Mouse (Mus musculus) liver, embryonic 11.5 days (tissue): ENCODE results near the gene Hs6st3. TPM values are rescaled to one million over a fixed set of nuclear protein-coding genes. Genes with fewer than 3 reads are reported as not detected.

Experiments used
- ATAC-seq: fragments of 200-750 bp; cut with Nextera tagmentation; replicated peaks from 2 replicates; pipeline ENCODE4 v1.8.0; 2017; ENCODE audit warnings: moderate number of reproducible peaks, mild to moderate bottlenecking, moderate TSS enrichment, moderate library complexity; ENCODE audit not compliant: low FRiP score
- DNase-seq: peaks from one replicate; pipeline ENCODE4 v3.0.0-alpha.2; 2017; ENCODE audit warnings: low spot score
- H3K27ac ChIP-seq: fragments of 300-500 bp; sonication (generic); 2 replicates; pipeline ENCODE4 v1.5.1; 2014; ENCODE audit warnings: mild to moderate bottlenecking, low read depth, low read length, control low read depth
- H3K27me3 ChIP-seq: fragments of 300-500 bp; sonication (generic); replicated peaks from 2 replicates; pipeline ENCODE4 v1.6.1; 2014; ENCODE audit warnings: low read length, mixed read lengths; ENCODE audit not compliant: control insufficient read depth, insufficient read depth
- H3K36me3 ChIP-seq: fragments of 300-500 bp; sonication (generic); 2 replicates; pipeline ENCODE4 v1.6.1; 2014; ENCODE audit warnings: mild to moderate bottlenecking, low read length, moderate library complexity, mixed read lengths; ENCODE audit not compliant: control insufficient read depth, insufficient read depth
- H3K4me1 ChIP-seq: fragments of 300-500 bp; sonication (generic); replicated peaks from 2 replicates; pipeline ENCODE4 v1.6.1; 2014; ENCODE audit warnings: low read length, mixed read lengths; ENCODE audit not compliant: control insufficient read depth, insufficient read depth
- H3K4me2 ChIP-seq: fragments of 300-500 bp; sonication (generic); 2 replicates; pipeline ENCODE4 v1.6.1; 2014; ENCODE audit warnings: mild to moderate bottlenecking, control low read depth, moderate library complexity
- H3K4me3 ChIP-seq: fragments of 300-500 bp; sonication (generic); 2 replicates; pipeline ENCODE4 v1.5.1; 2014; ENCODE audit warnings: low read depth, low read length, control low read depth
- H3K9ac ChIP-seq: fragments of 300-500 bp; sonication (generic); 2 replicates; pipeline ENCODE4 v1.6.1; 2014; ENCODE audit warnings: low read depth, low read length, control low read depth
- H3K9me3 ChIP-seq: fragments of 300-500 bp; sonication (generic); 2 replicates; pipeline ENCODE4 v1.6.1; 2016; ENCODE audit warnings: low read length, inconsistent platforms, mixed read lengths; ENCODE audit not compliant: control insufficient read depth
- WGBS: fragments of 180-500 bp; shearing (Covaris S2); extraction: QIAGEN DNeasy Blood & Tissue Kit; methylation state at CpG from one replicate; pipeline ENCODE4 v1.1.7; 2014; 5-methylcytosine and 5-hydroxymethylcytosine counted together
- polyA plus RNA-seq: library from polyadenylated mRNA; unstranded; fragments of >200 nt; fragmentation: Nextera tagmentation; extraction: Ambion mirVana; gene quantifications from 2 replicates; pipeline ENCODE4 v1.2.1, GENCODE M21; 2014

Hs6st3 gene
- polyA plus RNA-seq, result 0.14 TPM in 1 of 2 replicates, not detected in the other

DNA sequence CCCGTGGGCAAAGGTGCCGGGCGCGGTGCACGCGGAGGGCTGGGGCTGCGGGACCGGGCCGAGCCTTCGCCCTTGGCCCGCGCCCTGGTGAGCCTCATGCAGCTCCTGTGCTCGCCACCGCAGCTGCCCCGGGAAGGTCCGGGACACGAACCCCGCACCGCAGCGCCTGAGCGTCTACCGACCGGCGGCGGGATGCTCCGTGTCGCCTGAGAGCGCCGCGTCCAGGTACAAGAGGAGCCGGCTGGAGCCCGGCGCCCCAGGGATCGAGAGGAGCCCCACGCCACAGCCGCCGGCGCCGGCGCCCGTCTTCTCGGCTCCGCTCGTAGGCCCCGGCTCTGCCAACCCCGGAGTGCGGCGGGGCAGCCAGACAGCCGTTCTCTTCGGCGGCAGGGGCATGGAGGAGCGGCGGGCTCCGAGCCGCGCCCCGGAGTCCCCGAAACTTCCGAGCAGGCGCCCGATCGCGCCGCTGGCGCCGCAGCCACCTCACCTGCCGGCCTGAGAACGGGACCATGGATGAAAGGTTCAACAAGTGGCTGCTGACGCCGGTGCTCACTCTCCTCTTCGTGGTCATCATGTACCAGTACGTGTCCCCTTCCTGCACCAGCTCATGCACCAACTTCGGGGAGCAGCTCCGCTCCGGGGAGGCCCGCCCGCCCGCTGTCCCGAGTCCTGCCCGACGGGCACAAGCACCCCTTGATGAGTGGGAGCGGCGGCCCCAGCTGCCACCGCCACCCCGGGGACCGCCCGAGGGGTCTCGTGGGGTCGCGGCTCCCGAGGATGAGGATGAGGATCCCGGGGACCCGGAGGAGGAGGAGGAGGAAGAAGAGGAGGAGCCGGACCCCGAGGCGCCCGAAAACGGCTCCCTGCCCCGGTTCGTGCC, at the start of gene Hs6st3:
TSS of gene Hs6st3 (plus strand) at position 436 of the 880 bp plus-strand sequence.
- Histone ChIP-seq H3K9ac (no peak within 1 kb of the TSS; the same call in 1 of the 2 replicates), H3K27ac (no peak within 1 kb of the TSS)
- ATAC-seq, result 0 out of 2 replicates have a peak, but pooled peaks have one; percentile 20

DNA sequence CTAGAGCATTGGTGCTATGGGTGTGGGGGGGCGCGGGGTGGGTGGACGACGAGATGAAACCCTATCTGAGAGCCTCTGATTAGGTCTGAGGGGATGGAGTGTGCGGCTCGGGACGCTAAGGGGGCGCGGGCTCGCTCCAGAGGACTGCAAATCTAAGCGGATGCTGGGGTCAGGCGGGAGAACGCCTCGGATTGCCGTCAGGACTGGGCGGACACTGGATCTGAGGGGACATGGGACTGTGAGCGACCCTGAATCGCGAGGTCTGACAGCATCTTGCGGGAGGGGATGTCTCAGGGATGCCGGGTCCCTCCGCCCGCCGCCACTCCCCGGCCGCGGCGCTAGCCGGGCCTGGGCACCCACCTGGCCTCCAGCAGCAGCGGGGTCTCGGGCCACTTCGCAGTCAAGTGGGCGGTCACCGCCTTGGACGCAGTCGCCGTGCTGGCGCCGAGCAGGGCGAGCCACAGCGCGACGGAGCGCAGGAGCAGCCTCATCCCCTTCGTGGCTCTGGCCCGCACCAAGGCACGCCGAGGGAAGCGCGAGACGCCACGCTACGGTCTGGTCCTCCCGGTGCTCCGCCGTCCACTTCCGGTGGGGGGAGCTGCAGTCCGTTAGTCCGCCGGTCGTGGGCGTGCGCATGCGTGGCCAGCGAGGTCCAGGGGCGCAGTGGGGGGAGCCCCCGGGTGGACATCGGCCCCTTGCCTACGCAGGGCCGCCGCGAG, 39.1 kb upstream of the Hs6st3 start, which contains the start of gene Uggt2:
TSS of gene Uggt2 (minus strand) at position 580 of the 719 bp plus-strand sequence.
- H3K9ac ChIP-seq, result peak within 1 kb of the TSS; percentile 68
- no peak within 1 kb of the TSS for H3K27ac ChIP-seq
- H3K4me3 ChIP-seq, result peak within 1 kb of the TSS; percentile 67
- peak within 1 kb of the TSS; percentile 83 for H3K4me2 ChIP-seq
- DNase-seq, result peak; percentile 80
- no peaks in the 10 kb centered on the region for H3K36me3 ChIP-seq
- ATAC-seq, result peak; percentile 81
- H3K27me3 ChIP-seq, result peaks cover 12% of the 10 kb centered on the region; the same call in 1 of the 2 replicates
- no peaks in the 10 kb centered on the region for H3K9me3 ChIP-seq
- H3K4me1 ChIP-seq, result no peaks in the 10 kb centered on the region
- WGBS, result under 1% methylated on average over 72 of the region's 72 CpGs

More for the DNA sequence above, at the start of gene Hs6st3:
- Histone ChIP-seq H3K9me3 (no peaks in the 10 kb centered on the region), H3K4me3 (peak within 1 kb of the TSS; percentile 62), H3K4me2 (peak within 1 kb of the TSS; percentile 89), H3K36me3 (no peaks in the 10 kb centered on the region), H3K27me3 (peaks cover 54% of the 10 kb centered on the region), H3K4me1 (peaks cover 11% of the 10 kb centered on the region)
- WGBS, result 2% methylated on average over 100 of the region's 100 CpGs
- DNase-seq, result no peak

DNA sequence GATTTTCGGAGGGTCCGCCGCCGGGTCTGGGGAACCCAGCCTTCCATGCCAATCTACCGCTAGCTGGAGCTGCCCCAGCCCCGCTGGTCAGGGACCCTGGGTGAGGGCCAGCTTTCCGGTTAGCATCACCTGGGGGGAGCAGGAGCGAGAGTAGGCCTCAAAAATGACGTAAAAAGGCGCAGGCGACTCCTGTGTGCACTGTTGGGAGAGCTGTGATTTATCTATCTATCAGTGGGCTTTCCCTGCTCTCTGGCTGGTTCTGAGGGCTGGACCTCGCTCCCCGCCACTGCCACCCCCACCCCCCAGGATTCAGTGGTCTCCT, 38.6 kb upstream of the Hs6st3 start:
- Histone ChIP-seq H3K9ac (peak overlapping the region; percentile 68), H3K4me2 (peak overlapping the region; percentile 83), H3K4me3 (peak overlapping the region; percentile 67), H3K27me3 (peaks cover 12% of the 10 kb centered on the region; the same call in 1 of the 2 replicates), H3K4me1 (no peaks in the 10 kb centered on the region), H3K27ac (no peak overlapping the region), H3K36me3 (no peaks in the 10 kb centered on the region), H3K9me3 (no peaks in the 10 kb centered on the region)
- 3% methylated on average over 13 of the region's 13 CpGs for WGBS
- no peak for DNase-seq
- peak; percentile 73; the same call in 1 of the 2 replicates for ATAC-seq

DNA sequence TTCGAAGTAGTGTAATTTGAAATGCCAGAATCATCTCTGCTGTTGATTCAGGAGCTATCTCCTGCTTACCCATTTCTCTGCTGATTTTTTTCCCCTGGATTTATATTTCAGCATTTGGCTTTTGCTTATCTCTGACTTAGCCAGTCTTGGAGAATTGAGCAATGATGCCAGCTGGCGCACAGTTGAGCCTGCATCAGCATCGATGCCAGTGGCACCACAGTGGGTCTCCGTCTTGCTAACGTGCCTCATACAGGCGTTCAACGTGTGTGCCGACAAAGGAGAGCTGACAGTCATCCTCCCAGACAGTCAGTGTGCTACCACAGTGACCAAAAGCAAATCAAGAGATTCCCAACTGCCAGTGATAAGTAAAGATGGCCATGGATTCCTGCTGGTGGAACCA, 30.6 kb upstream of the Hs6st3 start:
- DNase-seq (no peak), ATAC-seq (no peak)
- Histone ChIP-seq H3K36me3 (no peaks in the 10 kb centered on the region), H3K4me1 (no peaks in the 10 kb centered on the region), H3K4me3 (no peak overlapping the region), H3K27me3 (no peaks in the 10 kb centered on the region), H3K9ac (no peak overlapping the region), H3K9me3 (no peaks in the 10 kb centered on the region), H3K4me2 (no peak overlapping the region), H3K27ac (no peak overlapping the region)
- WGBS, result 90% methylated on average over 8 of the region's 8 CpGs

DNA sequence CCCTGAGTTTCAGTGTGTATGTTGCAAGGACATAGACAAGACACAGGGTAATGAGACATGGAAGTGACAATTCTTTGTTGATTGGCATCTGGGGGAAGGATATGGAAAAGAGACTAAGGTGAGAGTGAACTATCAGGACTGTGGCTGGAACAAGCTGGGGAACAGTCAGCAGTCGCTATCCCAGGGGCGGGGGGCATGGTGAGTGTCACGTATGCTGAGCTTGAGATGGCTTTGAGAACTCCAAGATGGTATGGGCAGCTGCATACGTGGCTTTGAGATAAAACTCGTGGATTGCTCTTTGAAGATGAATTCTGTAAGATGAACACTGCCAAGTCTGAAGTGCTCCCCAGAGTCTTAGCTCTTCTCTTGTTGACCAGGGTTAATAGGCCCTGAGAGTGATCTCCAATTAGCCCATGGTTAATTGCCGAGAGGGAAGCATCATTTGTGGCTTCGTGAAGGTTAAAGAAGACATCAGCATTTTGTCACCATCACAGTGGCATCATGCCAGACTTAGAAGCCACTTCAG, 29.3 kb upstream of the Hs6st3 start:
- Histone ChIP-seq H3K4me2 (no peak overlapping the region), H3K9me3 (no peaks in the 10 kb centered on the region), H3K27me3 (no peaks in the 10 kb centered on the region), H3K9ac (no peak overlapping the region), H3K36me3 (no peaks in the 10 kb centered on the region), H3K4me3 (no peak overlapping the region), H3K4me1 (no peaks in the 10 kb centered on the region), H3K27ac (no peak overlapping the region)
- 64% methylated on average over 7 of the region's 7 CpGs for WGBS
- ATAC-seq (no peak), DNase-seq (no peak)

DNA sequence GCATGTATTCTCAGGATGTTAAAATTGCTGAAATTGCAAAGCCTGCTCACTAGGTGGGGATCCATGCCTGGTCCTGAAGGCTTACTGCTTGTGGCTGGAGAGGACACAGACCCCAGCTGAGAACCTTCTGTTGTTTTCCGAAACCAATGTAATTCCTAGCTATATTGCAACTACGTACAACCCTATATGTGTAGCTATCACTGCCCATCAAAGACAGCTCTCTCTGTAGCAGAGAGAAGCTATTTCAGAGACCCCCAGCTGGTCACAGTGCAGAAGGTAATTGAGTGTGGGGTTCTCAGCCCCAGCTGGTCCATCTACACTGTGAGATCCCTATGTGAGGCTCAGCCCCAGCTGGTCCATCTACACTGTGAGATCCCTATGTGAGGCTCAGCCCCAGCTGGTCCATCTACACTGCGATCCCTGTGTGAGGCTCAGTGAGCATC, 28.3 kb upstream of the Hs6st3 start:
- Histone ChIP-seq H3K27ac (no peak overlapping the region), H3K27me3 (no peaks in the 10 kb centered on the region), H3K4me1 (no peaks in the 10 kb centered on the region), H3K9me3 (no peaks in the 10 kb centered on the region), H3K4me3 (no peak overlapping the region), H3K4me2 (no peak overlapping the region), H3K36me3 (no peaks in the 10 kb centered on the region), H3K9ac (no peak overlapping the region)
- no peak for DNase-seq
- ATAC-seq, result no peak
- WGBS, result 81% methylated on average over 3 of the region's 3 CpGs

DNA sequence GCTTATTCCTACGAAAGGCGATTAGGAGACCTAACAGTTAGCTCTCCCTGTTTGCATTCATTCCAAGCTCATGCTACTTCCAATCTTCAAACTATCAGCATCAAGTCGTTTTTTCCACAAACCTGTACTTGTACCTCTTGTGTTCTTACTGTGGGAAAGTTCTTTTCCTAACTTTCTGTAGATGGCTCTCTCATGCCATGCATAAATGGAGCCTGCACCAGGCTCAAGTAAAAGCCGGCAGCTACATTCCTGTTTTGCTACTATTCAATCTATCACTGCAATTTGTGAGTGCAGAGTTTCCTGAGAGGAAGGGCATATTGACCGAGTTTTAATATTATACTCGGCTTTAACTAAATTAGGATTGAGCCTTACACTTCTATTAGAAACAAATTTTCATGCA, 25.6 kb upstream of the Hs6st3 start:
- Histone ChIP-seq H3K27me3 (no peaks in the 10 kb centered on the region), H3K4me1 (no peaks in the 10 kb centered on the region), H3K36me3 (no peaks in the 10 kb centered on the region), H3K9me3 (no peaks in the 10 kb centered on the region), H3K9ac (no peak overlapping the region), H3K4me2 (no peak overlapping the region), H3K4me3 (no peak overlapping the region), H3K27ac (no peak overlapping the region)
- ATAC-seq (no peak), DNase-seq (no peak)
- WGBS, result 70% methylated on average over 6 of the region's 6 CpGs

DNA sequence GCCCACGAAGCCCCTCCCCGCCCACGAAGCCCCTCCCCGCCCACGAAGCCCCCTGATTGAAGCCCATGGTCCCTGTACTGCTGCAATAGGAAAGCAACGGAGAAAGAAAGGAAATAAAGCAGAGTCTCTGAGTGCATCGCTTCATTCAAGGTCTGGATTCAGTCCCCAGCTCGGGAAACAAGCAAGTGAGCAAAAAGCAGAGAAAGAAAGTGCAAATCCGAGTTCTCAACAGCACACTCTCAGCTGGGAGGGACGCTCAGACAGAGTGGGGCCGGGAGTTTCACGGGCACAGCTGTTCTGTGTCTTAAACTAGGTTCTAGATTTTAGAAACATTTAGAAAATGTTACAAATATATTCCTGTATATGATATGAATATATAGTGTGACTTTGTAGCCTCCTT, 14.6 kb upstream of the Hs6st3 start:
- 0 out of 2 replicates have a peak, but pooled peaks cover 3% of the 10 kb centered on the region for H3K4me1 ChIP-seq
- peak overlapping the region; percentile 55 for H3K4me2 ChIP-seq
- H3K9ac ChIP-seq, result no peak overlapping the region
- DNase-seq (no peak), ATAC-seq (0 out of 2 replicates have a peak, but pooled peaks have one; percentile 20)
- no peaks in the 10 kb centered on the region for H3K27me3 ChIP-seq
- H3K9me3 ChIP-seq, result no peaks in the 10 kb centered on the region
- H3K27ac ChIP-seq, result no peak overlapping the region
- H3K36me3 ChIP-seq, result no peaks in the 10 kb centered on the region
- WGBS, result 7% methylated on average over 12 of the region's 12 CpGs
- H3K4me3 ChIP-seq, result peak overlapping the region; percentile 26; the same call in 1 of the 2 replicates
